Mouse (Mus musculus) cerebellum, postnatal 25 days (tissue): ENCODE results near the gene Tbx2.

ENCODE experiments used
- DNase-seq, 2 experiments: peaks; one replicate each; pipeline ENCODE4 v3.0.0; 2021; ENCODE audit warnings: mixed read lengths in 2 of 2

Tbx2 gene

GRCm38 (mm10) chr11:85840031-85840802 lies 7.9 kb downstream of the Tbx2 start:
- peak in 1 of 2 experiments; percentile 9 for DNase-seq

GRCm38 (mm10) chr11:85840803-85841145 lies 8.4 kb downstream of the Tbx2 start:
- DNase-seq: no peak

- no peak for DNase-seq
These were observed 8.9 kb downstream of the Tbx2 start for GRCm38 (mm10) chr11:85841211-85841681.

GRCm38 (mm10) chr11:85841980-85842379 lies 9.6 kb downstream of the Tbx2 start:
- DNase-seq: peak; percentile 64 to 78

GRCm38 (mm10) chr11:85842596-85843346 lies 10.4 kb downstream of the Tbx2 start:
- DNase-seq: peak in 1 of 2 experiments; percentile 6

GRCm38 (mm10) chr11:85843347-85843692 lies 11.0 kb downstream of the Tbx2 start:
- peak; percentile 49 to 67 for DNase-seq

GRCm38 (mm10) chr11:85844144-85844965 lies 12.0 kb downstream of the Tbx2 start:
- peak; percentile 82 to 87 for DNase-seq

GRCm38 (mm10) chr11:85844971-85845370 lies 12.6 kb downstream of the Tbx2 start:
- no peak for DNase-seq

GRCm38 (mm10) chr11:85845921-85846320 lies 13.6 kb downstream of the Tbx2 start:
- DNase-seq: peak in 1 of 2 experiments; percentile 3

- DNase-seq: peak in 1 of 2 experiments; percentile 2
These were observed 14.2 kb downstream of the Tbx2 start for GRCm38 (mm10) chr11:85846509-85846908.

GRCm38 (mm10) chr11:85849037-85849436 lies 16.7 kb downstream of the Tbx2 start:
- peak; percentile 66 to 73 for DNase-seq

GRCm38 (mm10) chr11:85850233-85850632 lies 17.9 kb downstream of the Tbx2 start, which contains the start of gene Gm11444:
Gene Gm11444, minus strand, starts transcription at chr11:85850333.
- DNase-seq: no peak

- DNase-seq: no peak
These were observed 18.4 kb downstream of the Tbx2 start for GRCm38 (mm10) chr11:85850758-85851157.

- DNase-seq: no peak
These were observed 25.8 kb downstream of the Tbx2 start for GRCm38 (mm10) chr11:85857997-85858698.

GRCm38 (mm10) chr11:85864363-85864762 lies 32.0 kb downstream of the Tbx2 start:
- no peak for DNase-seq

- no peak for DNase-seq
These were observed 43.9 kb downstream of the Tbx2 start for GRCm38 (mm10) chr11:85876059-85876788.

- no peak for DNase-seq
These were observed 52.1 kb downstream of the Tbx2 start for GRCm38 (mm10) chr11:85884498-85884897.

GRCm38 (mm10) chr11:85885665-85886428 lies 53.5 kb downstream of the Tbx2 start, which contains the start of gene Tbx4:
Gene Tbx4, plus strand, starts transcription at chr11:85886422.
- no peak for DNase-seq

GRCm38 (mm10) chr11:85886429-85886785 lies 54.1 kb downstream of the Tbx2 start:
- no peak for DNase-seq

- no peak for DNase-seq
These were observed 54.9 kb downstream of the Tbx2 start for GRCm38 (mm10) chr11:85887273-85887672.
